Mouse (Mus musculus) cerebral cortex, adult 2 months (tissue): ENCODE results near the gene Nub1.

Experiments
- WGBS: fragments of 180-500 bp; shearing (Covaris S2); methylation state at CpG from one replicate; pipeline ENCODE4 v1.1.7; 2018; 5-methylcytosine and 5-hydroxymethylcytosine counted together

Gene Nub1

DNA sequence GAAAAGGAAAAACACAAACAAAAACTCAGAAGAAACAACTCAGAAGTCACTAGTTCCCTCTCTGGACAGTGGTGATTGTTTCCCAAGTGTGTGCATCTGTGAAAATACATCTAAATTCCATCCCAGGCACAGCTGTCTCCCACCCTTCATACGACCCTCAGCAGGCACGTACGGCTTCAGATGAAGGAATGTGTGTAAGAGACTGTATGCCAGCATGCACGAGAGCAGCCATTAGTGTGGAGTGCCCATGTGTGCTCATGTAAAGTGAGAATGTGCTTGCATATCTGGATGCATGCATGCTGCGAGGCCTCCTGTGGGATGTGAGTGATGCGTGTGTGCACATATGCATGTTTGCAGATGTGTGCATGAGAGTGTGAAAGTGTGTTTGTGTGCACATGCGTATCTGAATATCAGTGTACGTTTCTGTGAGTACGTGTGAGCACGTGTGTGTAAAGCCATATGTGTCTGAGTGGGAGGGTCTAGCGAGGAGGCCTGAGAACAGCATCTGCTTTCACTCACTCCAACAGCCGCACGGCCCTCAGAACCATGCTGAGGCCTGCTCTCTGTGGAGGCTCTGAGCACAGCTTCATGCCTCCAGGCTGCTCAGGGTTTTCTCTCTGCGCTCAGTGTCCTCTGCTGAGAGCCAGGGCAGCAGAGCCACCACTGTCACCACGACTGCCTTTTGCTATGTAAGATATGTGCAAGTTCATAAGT is 56.0 kb downstream of the Nub1 start:
- 76% methylated on average over 15 of the region's 15 CpGs for WGBS

DNA sequence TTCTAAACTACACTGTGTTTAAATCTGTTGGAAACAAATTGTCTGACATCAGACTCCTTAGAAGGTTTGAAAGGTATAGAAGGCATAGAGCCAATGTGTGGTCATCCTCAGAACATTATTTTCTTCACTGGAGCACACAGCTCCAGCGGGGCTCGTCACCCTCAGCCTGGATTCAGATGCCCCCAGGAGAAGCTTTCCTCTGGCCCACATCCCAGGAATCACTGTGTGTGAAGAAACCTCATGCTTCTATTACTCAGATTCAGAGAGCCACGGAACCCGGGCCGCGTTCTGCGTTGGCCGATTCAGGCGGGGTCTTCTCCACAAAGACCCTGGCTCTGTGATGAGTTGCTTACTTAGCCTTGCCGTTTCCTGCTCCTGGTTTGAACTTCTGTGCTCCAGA is 58.6 kb downstream of the Nub1 start:
- WGBS = 90% methylated on average over 10 of the region's 10 CpGs

DNA sequence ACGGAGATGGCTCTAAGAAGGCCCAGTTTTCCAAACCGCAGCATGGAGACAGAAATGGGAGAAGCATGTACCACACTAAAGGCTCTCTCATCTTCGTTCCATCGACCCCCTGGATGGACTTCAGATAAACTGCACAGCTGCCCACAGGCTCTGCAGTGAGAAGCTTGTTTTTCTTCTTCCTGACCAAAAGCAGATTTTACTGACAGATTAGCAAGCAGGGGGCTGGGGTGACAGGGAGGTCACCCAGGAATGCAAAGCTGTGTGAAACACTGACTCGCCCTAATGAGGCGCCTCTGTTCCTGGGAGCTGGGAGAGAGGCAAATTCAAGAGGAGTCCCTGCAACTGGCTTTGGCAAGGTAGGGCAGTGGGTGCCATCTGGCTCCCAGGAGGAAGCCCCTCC is 62.2 kb downstream of the Nub1 start:
- WGBS = 53% methylated on average over 6 of the region's 6 CpGs

DNA sequence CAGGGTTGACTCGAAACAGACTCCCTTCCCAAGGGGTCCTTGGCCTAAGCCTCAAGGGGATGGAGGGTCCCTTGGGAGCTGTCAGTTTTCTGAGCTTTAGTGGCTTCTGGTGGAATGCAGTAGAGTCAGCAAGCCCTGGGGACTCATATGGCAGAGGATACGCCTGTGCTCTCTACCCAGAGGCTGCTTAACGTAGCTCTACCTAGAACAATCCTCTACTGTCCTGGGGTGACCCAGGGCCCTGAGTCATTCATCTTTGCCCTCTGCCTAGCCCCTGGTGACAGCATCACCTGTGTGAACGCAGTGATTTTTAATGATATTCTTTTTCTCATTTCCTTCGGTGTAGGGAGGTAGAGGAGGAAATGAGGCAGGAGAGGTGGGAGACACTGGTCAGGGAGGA is 64.4 kb downstream of the Nub1 start:
- WGBS = 77% methylated on average over 5 of the region's 5 CpGs

DNA sequence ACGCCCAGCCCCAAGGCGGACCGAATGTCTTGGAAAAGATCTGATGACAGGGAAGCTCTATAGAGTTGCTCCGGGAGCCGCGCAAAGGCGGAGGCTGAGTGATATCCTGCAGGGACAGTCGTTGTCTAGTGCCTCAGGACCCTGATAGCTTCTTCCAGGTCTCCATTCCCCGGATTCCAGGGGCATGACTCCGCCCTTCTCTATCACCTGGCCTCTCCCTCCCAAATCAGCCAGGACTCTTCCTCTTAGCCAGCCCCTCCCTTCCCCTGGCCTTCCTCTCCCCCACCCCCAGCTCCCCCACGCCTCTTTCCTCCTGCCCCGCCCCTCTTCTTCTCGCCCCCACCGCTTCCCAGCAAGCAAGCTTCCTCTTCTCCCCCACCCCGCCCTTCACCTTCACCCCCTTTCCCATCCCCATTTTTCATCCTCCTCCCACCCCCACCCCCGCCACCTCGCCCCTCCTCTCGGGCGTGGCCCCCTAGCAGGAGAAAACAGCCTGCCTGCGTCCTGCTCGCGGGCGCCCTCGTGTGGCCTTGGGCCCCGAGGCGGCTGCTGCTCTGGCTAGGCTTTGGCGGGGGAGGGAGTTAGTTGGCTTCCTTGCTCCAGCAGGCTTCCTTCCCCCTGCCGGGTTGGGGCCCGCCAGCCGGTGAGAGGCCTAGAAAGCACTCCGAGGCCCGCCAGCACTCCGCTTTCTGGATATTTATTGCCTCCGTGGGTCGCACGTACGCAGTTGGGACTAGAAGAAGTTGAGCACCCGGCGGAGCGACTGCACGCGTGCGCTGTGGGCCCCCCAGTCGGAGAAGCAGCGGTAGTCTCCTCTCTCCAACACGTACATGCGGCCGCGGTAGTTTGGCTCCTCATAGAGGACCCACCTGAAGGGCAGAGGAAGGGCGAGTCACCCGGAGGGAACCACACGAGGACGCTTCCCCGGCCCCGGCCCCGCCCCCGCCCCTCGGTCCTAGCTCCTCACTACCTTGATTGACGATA is 65.3 kb downstream of the Nub1 start:
- 2% methylated on average over 57 of the region's 59 CpGs for WGBS

DNA sequence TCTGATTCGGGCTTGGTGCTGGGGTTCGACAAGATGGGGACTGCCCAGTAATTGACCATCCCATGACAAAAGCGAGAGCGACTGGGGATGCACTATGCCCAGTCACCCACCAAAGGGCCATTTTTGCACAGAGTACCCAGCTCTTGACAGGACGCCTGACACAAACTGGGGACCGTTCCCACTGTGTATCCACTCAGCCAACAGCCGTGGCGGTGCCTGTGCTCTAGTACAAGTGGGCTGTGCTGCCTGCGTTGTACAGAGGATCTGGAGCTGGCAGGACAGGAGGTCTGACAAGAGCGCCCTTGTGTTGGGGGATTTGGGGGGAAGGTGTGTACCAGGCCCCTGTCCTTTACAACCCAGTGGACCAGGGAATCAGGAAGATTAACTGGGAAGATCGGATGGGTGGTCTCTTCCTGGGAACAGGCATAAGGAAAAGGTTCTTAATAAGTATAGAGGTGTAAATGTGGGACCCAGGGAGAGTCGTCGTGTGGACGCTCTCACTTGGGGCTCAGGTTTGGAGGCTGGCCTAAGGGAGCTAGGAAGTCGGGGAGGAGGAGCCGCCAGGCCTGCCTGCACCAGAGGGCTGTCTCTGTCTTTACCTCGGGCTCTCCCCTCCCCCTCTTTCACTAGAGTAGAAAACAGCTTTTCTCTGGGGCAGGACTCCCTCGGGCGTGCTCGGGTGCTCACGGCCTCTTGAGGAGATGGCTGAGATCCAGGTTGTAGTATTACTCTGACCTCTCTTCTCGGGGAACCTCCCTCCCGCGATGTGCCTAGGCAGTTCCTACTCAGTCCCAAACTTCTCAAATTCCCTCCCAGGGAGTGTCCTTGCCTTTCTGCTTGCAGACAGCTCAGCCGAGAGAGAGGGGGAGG is 66.2 kb downstream of the Nub1 start:
- 5% methylated on average over 25 of the region's 25 CpGs for WGBS

DNA sequence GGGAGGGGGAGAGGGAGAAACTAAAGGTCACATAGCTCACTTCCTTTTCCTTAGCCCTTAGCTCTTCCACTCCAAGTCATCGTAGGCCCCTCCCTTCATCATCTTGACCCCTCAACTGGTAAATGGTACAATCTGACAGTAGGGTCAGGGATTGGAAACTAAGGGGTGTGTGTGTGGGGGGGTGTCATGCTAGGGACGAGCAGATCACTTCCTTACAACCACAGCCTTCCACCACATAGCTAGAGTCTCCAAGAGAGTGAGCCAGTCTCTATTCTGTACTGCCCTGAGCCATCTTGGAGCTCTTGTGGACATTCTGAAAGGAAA is 66.8 kb downstream of the Nub1 start:
- WGBS = 35% methylated on average over 2 of the region's 2 CpGs

DNA sequence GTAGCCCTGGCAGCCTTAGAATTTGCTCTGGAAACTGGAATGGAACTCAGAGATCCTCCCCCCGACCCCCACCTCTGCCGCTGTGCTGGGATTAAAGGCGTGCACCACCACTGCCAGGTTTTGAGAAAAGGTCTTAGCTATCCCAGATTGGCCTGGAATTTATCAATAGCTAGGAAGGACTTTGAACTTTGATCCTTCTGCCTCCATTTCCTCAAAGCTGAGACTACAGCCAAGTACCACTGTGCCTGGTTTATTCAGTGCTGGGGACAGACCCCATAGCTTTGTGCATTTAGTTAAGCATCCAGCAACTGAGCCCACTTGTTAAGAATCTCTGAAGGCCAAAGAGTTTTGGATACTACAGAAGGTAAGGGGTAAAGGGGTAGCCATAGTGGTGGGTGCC is 71.6 kb downstream of the Nub1 start:
- WGBS = 72% methylated on average over 3 of the region's 3 CpGs

DNA sequence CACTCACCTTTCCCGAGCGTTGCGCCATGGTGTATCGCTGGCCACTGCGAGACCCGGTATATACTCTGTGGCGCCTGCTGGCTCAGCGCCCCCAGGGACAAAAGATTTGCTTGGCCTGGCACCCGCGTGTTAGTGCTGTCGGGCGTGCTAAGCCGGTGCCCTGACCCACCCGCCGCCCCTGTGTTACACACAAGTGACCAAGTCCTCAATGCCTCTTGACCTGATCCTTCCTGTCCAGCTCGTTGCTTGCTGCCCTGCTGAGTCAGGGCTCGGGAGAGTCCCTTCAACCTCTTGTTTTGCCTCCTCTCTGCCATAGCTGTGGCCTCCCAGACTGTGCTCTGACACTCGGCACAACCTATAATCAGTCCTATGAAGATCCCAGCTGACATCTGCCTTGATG is 72.5 kb downstream of the Nub1 start, which contains the start of gene Crygn:
Crygn (minus strand) TSS at position 193 of the 400 bp plus-strand sequence.
- WGBS = 66% methylated on average over 18 of the region's 18 CpGs
